Mouse (Mus musculus): ENCODE data around the gene Fcrlb. TPM values are rescaled to one million over a fixed set of nuclear protein-coding genes. Genes with fewer than 3 reads are reported as not detected.
"Not testable (repeated sequence)": the region's sequence is repeated elsewhere in the genome, so short reads cannot be mapped to it uniquely, and the experiment has no call there.

Fcrlb gene
- polyA plus RNA-seq, 1 experiment from 2014 or later: 0.32 TPM

DNA sequence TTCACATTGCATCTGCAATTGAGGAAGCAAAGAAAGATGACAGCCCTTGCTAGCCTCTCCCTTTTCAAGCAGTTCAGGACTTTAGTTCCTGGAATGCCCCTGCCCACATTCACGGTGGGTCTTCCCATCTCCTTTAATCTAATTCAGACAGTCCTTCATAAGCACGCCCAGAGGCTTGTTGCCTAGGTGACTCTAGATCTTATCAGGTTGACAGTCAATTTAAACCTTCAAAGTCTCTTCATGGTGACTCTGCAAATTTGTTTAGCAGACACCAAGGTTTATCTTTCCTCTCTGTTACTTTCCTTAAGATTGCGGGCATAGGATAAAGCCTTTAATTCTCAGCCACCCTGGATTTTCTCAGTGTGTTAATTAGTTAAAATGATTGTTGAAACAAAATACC is 38.0 kb upstream of the Fcrlb start:
- no peak overlapping the region for H3K27ac ChIP-seq
- no peaks in the 10 kb centered on the region for H3K4me1 ChIP-seq (replicated peaks; ENCODE audit: insufficient read depth, low read length)
- ATAC-seq (replicated peaks; ENCODE audit: low FRiP score, low read depth) (no peak), DNase-seq (ENCODE audit: low spot score) (no peak)
- no peak overlapping the region for H3K4me2 ChIP-seq (ENCODE audit: low read length)
- H3K36me3 ChIP-seq (ENCODE audit: insufficient read depth, low read length): no peaks in the 10 kb centered on the region
- H3K27me3 ChIP-seq (ENCODE audit: insufficient read depth, low read length): no peaks in the 10 kb centered on the region
- WGBS: 38% methylated on average over 3 of the region's 3 CpGs
- no peaks in the 10 kb centered on the region for H3K9me3 ChIP-seq (replicated peaks; ENCODE audit: low read length)
- TF ChIP-seq CTCF (IDR thresholded peaks at IDR 0.05; ENCODE audit: low read depth): no peak
- no peak overlapping the region for H3K9ac ChIP-seq (ENCODE audit: low read depth, low read length)
- no peak overlapping the region for H3K4me3 ChIP-seq (replicated peaks; ENCODE audit: low read depth, low read length)

DNA sequence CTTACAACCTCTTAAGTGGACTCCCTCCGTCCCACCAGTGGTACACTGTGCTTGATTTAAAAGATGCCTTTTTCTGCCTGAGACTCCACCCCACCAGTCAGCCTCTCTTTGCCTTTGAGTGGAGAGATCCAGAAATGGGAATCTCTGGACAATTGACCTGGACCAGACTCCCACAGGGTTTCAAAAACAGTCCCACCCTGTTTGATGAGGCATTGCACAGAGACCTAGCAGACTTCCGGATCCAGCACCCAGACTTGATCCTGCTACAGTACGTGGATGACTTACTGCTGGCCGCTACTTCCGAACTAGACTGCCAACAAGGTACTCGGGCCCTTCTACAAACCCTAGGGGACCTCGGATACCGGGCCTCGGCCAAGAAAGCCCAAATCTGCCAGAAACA is 32.2 kb upstream of the Fcrlb start:
- not testable (repeated sequence) for H3K4me1 ChIP-seq (replicated peaks; ENCODE audit: insufficient read depth, low read length); H3K9ac ChIP-seq (ENCODE audit: low read depth, low read length); DNase-seq (ENCODE audit: low spot score); H3K4me3 ChIP-seq (replicated peaks; ENCODE audit: low read depth, low read length); H3K27ac ChIP-seq; H3K27me3 ChIP-seq (ENCODE audit: insufficient read depth, low read length); H3K4me2 ChIP-seq (ENCODE audit: low read length); ATAC-seq (replicated peaks; ENCODE audit: low FRiP score, low read depth); H3K9me3 ChIP-seq (replicated peaks; ENCODE audit: low read length); H3K36me3 ChIP-seq (ENCODE audit: insufficient read depth, low read length)
- WGBS: 100% methylated on average over 6 of the region's 9 CpGs

DNA sequence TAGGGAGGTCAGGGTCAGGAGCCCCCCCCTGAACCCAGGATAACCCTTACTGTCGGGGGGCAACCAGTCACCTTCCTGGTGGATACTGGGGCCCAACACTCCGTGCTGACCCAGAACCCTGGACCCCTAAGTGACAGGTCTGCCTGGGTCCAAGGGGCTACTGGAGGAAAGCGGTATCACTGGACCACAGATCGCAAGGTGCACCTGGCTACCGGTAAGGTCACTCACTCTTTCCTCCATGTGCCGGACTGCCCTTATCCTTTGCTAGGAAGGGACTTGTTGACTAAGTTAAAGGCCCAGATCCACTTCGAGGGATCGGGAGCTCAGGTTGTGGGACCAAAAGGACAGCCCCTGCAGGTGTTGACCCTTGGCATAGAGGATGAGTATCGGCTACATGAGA is 31.4 kb upstream of the Fcrlb start:
- not testable (repeated sequence) for H3K9ac ChIP-seq (ENCODE audit: low read depth, low read length)
- 95% methylated on average over 9 of the region's 9 CpGs for WGBS

DNA sequence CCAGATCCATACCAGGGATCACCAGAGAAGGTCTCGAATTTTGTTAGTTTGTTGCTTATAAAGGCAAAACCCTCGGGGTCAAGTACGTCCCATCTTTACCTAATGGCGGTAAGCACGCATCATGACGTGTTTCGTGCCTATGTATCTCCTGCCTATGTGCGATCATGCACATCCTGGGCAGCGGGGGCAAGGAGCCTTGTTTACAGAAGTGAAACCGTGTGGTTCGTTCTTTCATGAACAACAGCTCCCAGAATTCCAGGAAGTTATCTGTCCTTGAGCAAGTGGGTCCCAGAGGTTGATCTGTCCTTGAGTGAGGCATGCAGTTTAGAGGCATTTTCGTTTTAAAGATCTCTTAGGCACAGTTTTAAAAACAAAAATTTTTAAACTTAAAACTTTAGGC is 26.5 kb upstream of the Fcrlb start:
- TF ChIP-seq CTCF (IDR thresholded peaks at IDR 0.05; ENCODE audit: low read depth): no peak
- Histone ChIP-seq H3K4me1 (replicated peaks; ENCODE audit: insufficient read depth, low read length) (no peaks in the 10 kb centered on the region), H3K9ac (ENCODE audit: low read depth, low read length) (no peak overlapping the region), H3K36me3 (ENCODE audit: insufficient read depth, low read length) (no peaks in the 10 kb centered on the region), H3K4me3 (replicated peaks; ENCODE audit: low read depth, low read length) (no peak overlapping the region), H3K9me3 (replicated peaks; ENCODE audit: low read length) (no peaks in the 10 kb centered on the region), H3K27me3 (ENCODE audit: insufficient read depth, low read length) (no peaks in the 10 kb centered on the region), H3K4me2 (ENCODE audit: low read length) (no peak overlapping the region), H3K27ac (no peak overlapping the region)
- DNase-seq (ENCODE audit: low spot score) (no peak), ATAC-seq (replicated peaks; ENCODE audit: low FRiP score, low read depth) (no peak)
- 74% methylated on average over 12 of the region's 12 CpGs for WGBS

More for the DNA sequence above, 31.4 kb upstream of the Fcrlb start:
- H3K9me3 ChIP-seq (replicated peaks; ENCODE audit: low read length); H3K27ac ChIP-seq; H3K4me3 ChIP-seq (replicated peaks; ENCODE audit: low read depth, low read length); DNase-seq (ENCODE audit: low spot score); ATAC-seq (replicated peaks; ENCODE audit: low FRiP score, low read depth); H3K4me2 ChIP-seq (ENCODE audit: low read length); H3K4me1 ChIP-seq (replicated peaks; ENCODE audit: insufficient read depth, low read length); H3K27me3 ChIP-seq (ENCODE audit: insufficient read depth, low read length); H3K36me3 ChIP-seq (ENCODE audit: insufficient read depth, low read length): not testable (repeated sequence)

DNA sequence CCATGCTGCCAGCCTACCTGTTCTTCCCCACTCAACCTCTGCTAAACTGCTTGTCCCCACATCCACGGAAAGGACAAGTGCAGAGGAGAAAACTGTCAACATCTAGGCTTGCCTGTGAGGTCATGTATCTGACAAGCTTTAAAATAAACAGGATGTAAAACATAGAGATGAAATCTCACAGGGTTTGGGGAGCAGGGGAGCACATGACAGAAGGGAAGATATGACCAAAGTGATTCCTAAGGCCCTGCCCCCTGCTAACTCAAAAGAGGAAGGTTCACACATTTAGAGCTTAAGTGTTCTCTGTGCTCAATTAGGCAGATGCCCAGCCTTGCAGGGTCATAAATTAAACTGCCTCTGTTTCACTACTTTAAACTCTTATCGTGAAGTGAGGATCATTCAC is 21.6 kb upstream of the Fcrlb start:
- peak; percentile 12 for DNase-seq (ENCODE audit: low spot score)
- Histone ChIP-seq H3K36me3 (ENCODE audit: insufficient read depth, low read length) (no peaks in the 10 kb centered on the region), H3K4me1 (replicated peaks; ENCODE audit: insufficient read depth, low read length) (no peaks in the 10 kb centered on the region), H3K9me3 (replicated peaks; ENCODE audit: low read length) (no peaks in the 10 kb centered on the region), H3K4me3 (replicated peaks; ENCODE audit: low read depth, low read length) (no peak overlapping the region), H3K4me2 (ENCODE audit: low read length) (no peak overlapping the region), H3K27ac (no peak overlapping the region), H3K9ac (ENCODE audit: low read depth, low read length) (no peak overlapping the region), H3K27me3 (ENCODE audit: insufficient read depth, low read length) (no peaks in the 10 kb centered on the region)
- ATAC-seq (replicated peaks; ENCODE audit: low FRiP score, low read depth): no peak
- 19% methylated on average over 2 of the region's 2 CpGs for WGBS
- no peak for TF ChIP-seq CTCF (IDR thresholded peaks at IDR 0.05; ENCODE audit: low read depth)

DNA sequence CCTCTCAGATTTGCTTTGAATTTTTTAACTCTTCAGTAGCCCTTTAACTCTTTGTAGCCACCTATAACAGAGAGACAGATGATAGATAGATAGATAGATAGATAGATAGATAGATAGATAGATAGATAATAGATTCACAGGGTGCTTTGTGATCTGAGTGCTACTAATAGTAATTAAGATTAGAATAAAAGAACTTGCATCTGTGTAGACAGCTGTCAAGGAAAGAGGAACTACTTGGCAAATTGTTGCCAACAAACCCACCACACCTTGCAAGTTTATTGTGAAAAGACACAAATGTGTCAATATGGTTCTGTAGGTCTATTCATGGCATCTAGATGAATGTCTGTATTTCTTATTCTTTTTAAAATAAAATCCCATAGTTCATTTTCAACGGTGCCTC is 21.2 kb upstream of the Fcrlb start:
- WGBS: 83% methylated on average over 1 of the region's 1 CpGs
- ATAC-seq (replicated peaks; ENCODE audit: low FRiP score, low read depth): no peak

DNA sequence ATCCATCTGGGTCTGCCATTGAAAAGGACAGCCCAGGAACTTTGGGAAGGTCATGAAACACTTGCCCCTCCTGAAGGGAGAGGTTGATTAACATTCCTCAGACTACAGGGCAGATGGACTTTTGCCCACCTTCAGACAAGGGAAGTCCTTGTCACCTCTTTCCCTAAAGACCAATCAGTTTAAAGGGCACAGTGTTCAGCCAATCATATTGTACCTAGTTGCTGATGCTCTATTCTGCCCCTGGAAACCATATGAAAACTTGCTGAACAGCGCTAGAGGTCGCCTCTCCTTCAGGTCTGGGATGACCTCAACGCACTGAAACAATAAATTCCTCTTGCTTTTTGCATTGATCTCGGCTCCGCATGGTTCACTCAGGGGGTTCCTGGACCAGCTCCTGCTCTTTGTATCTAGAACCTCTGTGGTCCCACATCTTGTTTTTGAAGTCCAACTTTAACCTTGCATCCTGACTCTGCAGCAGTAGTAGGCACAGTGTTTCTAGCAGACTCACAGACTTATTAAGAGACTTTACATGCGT is 20.7 kb upstream of the Fcrlb start:
- ATAC-seq (replicated peaks; ENCODE audit: low FRiP score, low read depth): no peak

More for the DNA sequence above, 21.2 kb upstream of the Fcrlb start:
- no peak overlapping the region for H3K9ac ChIP-seq (ENCODE audit: low read depth, low read length)
- no peak overlapping the region for H3K4me3 ChIP-seq (replicated peaks; ENCODE audit: low read depth, low read length)
- no peak for TF ChIP-seq CTCF (IDR thresholded peaks at IDR 0.05; ENCODE audit: low read depth)
- H3K36me3 ChIP-seq (ENCODE audit: insufficient read depth, low read length): no peaks in the 10 kb centered on the region
- H3K4me2 ChIP-seq (ENCODE audit: low read length): no peak overlapping the region
- H3K27me3 ChIP-seq (ENCODE audit: insufficient read depth, low read length): no peaks in the 10 kb centered on the region
- no peaks in the 10 kb centered on the region for H3K4me1 ChIP-seq (replicated peaks; ENCODE audit: insufficient read depth, low read length)
- no peak for DNase-seq (ENCODE audit: low spot score)
- H3K27ac ChIP-seq: no peak overlapping the region
- no peaks in the 10 kb centered on the region for H3K9me3 ChIP-seq (replicated peaks; ENCODE audit: low read length)

More for the DNA sequence above, 20.7 kb upstream of the Fcrlb start:
- Histone ChIP-seq H3K9ac (ENCODE audit: low read depth, low read length) (no peak overlapping the region), H3K4me1 (replicated peaks; ENCODE audit: insufficient read depth, low read length) (no peaks in the 10 kb centered on the region), H3K4me3 (replicated peaks; ENCODE audit: low read depth, low read length) (no peak overlapping the region), H3K36me3 (ENCODE audit: insufficient read depth, low read length) (no peaks in the 10 kb centered on the region), H3K9me3 (replicated peaks; ENCODE audit: low read length) (no peaks in the 10 kb centered on the region), H3K4me2 (ENCODE audit: low read length) (no peak overlapping the region), H3K27ac (no peak overlapping the region), H3K27me3 (ENCODE audit: insufficient read depth, low read length) (no peaks in the 10 kb centered on the region)
- no peak for TF ChIP-seq CTCF (IDR thresholded peaks at IDR 0.05; ENCODE audit: low read depth)
- 54% methylated on average over 6 of the region's 6 CpGs for WGBS
- DNase-seq (ENCODE audit: low spot score): no peak
